Mouse (Mus musculus) lung, postnatal 36 days (tissue): Measurements from ENCODE around the gene Ice2.

Source experiments
- DNase-seq: peaks from one replicate; pipeline ENCODE4 v3.0.0; 2022; ENCODE audit warnings: mixed read lengths

The Ice2 gene

DNA sequence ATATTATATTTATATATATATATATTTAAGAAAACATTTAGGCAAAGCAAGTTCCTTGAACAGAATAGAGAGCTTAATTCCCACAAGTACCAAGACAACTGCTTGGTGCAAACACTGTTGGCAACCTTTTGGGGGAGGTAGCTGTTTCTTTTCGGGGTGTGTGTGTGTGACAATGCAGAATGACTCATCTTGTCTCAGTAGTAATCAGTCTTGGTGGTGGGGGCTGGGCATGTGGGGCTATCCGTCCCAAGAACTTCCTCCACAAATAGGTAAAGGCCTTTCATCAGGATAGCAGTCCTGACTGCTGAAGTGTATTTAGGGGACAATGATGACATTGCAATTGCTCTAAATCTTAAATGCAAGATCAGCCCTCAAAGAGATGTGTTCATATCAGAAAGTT lies 65.3 kb downstream of the Ice2 start:
- DNase-seq, result no peak

DNA sequence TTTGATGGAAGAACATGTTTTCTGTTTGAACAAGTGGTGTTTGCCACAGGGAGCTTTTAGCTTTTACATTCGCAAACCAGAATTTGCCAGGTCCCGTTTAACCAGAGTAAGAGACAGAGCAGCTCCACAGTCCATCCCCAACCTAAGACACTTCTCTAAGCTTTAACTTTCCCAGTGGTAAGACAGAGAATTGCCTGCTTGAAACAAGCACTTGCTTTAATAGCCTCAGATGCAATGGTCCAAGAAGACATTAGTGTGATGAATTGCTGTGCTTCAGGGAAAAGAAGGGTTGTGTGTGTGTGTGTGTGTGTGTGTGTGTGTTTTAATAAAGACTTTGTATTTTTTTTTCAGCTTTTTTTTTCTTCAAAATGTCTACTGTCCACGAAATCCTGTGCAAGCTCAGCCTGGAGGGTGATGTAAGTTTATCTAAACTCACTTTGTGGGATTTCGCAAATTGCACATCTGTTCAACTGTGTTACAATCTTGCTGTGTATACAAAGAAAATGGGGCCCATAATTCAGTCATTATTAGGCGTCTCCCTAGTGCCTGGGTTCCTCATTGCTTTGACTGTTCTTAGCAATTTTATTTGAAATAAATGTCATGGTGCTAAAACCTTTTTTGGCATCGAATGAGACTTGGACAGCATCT lies 66.5 kb downstream of the Ice2 start:
- no peak for DNase-seq

DNA sequence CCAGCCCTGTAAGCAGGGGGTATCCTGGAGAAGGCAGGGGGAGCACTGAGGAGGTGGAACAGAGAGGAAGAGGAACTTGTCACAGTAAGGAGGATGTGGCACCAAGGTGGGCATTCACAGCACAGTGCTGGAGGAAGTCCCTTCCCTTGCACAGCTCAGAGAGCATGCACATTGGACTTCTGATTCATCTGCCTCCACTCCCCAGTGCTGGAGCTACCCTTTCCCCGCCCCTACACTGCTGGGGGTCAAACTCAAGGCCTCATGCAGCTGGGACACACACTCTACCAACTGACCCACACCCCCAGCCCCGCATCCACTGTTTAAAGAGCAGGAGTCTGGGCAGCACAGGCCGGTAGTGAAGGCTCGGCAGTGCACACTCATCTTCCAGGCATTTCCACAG lies 68.4 kb downstream of the Ice2 start:
- DNase-seq, result no peak

DNA sequence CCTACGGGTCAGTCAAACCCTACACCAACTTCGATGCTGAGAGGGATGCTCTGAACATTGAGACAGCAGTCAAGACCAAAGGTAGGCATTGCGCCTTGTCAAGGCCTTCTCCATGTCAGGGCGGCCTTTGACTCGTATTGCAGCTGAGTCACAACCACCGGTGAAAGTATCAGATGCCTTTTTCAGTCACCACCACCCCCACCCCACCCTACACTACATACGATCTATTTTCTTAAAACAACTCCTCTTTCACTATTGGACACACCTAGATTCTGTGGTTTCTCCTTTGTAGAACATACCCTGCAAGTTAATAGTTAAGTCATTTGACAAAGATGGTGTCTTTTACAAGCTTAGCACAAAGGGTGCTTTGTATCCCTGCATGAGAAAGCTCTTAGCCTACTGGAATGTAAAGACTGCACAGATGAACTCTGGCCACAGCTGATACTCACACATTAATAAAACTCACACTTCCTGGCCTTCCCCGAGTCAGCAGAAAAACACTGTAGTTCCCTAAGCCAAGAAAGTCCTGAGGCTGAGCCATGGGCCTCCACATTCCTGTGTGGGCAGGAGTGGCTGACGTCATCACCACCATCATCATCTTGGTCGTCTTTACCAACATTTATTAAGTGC lies 69.7 kb downstream of the Ice2 start:
- DNase-seq, result no peak

DNA sequence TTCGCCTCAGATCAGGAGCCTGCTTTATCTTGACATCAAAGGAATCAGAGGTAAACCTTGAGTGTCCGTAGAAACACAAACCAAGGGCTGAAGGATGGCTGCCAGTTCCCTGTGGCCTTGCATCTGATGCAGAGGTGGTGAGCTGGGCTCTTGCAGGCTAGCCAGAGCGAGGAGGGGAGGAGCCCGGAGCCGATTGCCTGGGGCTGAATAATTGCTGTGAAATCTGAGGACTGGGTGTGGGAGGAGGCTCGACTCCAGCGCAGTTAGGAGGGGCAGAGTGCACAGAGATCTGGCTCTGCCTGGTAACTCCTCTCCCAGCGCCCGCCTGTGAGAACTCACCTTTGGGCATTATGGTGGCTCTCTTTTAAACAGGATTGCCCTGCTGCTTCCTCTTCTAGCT lies 71.3 kb downstream of the Ice2 start:
- peak; percentile 60 for DNase-seq

DNA sequence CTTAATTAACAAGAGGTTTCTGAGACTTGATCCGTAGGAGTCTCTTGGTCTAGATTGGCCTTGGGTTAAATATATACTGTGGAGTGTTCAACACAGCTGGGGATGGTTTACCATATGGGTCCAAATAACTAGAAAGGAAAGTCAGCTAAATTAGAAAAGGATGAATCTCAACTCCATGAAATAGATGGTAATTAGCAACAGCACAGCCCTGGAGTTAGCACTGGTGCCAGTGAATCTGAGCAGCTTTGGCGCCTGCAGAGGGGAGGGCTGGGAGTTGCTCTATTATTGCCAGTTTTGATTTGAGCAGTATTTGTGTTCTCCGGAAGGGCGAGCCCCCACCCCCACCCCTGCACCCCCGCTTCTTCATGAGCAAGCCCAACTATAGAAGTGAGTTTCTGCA lies 72.7 kb downstream of the Ice2 start:
- no peak for DNase-seq

DNA sequence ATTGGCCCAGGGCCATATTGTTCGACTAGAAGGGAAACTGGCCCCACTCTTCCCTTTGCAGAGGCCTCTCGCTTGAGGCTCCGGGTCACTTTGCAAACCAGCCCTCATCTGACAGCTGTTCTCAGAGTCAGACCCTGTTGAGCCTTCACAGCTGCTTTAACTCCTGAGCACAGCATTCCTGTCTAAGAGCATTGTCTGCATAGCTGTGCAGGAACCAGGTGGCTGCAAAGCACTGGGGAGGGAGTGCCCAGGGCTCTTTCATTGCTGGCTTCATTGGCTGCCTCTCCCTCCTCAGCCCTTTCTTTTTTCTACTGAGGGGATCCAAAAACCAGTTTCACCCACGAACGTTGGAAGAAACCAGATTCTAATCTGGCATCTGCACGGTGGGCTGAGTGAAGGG lies 73.2 kb downstream of the Ice2 start:
- no peak for DNase-seq

DNA sequence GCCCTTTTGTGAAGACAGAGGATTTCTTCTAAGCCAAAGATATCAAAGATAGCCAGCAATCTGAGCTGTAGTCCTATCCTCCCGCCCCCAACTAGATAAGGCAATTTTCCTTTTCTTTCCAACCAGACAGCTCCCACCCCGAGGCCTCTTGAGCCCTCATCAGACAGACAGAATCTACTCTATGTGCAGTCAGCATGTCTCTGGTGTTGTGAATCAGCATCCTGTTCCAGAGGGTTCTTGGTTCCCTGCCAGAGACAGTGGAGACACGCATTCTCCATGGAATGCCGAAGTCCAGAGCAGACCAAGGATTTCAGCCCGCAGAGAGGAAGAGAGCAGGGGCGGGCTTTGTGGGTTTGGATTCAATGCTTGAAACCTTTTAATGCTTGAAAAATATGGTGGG lies 75.0 kb downstream of the Ice2 start:
- DNase-seq, result peak; percentile 90

DNA sequence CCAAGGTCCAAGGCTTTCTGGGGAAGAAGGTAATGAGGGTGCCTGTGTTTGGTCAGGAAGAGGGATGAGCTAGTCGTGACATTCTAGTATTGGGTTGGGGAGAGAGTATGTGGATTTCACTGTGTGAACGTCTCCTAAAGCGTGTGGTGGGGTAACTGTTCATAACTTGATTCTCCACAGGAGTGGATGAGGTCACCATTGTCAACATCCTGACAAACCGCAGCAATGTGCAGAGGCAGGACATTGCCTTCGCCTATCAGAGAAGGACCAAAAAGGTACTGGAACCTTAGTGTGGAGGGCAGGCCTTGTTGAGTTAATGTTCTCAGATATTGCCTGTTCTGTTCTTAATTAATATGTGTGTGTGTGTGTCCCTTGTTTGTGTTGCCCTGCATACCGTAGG lies 78.2 kb downstream of the Ice2 start:
- DNase-seq, result peak; percentile 57

DNA sequence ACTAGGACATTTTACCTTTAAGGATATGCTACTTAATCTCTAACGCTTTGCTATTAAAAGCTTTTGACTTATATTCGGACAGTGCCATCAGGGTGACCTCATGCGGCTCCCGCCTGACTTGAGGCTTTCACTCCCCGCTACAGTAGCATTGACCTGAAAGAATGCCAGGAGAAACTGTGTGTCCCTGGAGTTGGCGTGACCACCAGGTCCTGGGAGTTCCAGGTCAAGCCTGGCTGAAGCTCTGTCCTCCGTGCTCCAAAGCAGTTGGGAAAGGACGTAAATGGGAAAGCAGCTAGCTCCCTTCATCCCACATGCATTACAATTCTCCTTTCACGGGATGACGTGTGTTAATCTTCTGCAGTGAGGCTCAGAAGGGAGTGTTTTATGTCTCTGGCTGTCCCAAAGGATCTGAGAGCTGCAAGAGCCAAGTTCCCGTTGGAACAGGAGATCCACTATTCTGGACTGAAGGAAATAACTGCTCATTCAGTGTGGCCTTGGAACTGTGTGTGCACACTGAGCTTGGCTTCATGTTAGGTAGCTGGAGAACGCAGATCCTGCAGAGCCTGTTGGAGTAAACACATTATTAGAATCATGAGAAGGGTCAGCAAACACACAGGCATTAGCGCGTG lies 79.6 kb downstream of the Ice2 start:
- no peak for DNase-seq

DNA sequence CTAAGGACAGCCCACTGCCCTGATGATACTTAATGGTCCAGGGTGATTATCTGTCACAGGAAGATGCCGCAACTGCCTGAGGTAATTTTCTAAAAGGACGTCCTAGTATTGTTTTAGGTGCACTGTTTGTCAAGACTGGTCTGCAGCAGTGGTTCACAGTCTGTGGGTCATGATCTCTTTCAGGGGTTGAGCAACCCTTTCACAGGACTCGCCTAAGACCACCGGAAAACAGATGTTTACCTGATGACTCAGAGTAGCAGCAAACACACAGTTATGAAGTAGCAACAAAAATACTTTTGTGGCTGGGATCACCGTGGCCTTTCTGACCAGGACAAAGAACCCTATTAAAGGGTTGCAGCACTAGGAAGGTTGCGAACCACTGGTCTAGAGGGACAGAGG lies 80.1 kb downstream of the Ice2 start:
- no peak for DNase-seq

DNA sequence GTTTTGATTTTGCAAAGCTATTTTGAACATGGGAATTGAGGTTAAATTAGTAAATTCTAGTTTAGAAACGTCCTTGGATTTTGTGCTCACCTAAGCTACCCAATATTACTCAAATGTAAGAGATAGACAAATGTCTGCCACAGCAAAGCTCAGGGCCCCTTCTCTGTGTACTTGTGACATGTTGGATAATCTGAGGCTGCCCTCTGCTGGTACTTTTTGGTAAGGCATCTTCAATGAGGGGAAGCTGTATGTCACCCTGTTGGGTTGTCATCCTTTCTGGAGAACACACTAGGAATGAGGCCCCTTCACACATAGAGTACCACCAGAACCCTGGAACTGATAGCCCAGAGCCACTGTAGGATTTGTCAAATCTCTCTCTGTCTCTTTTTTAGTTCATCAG lies 82.6 kb downstream of the Ice2 start:
- DNase-seq, result peak; percentile 95
